Mouse (Mus musculus) left cerebral cortex, adult 9 months (tissue): ENCODE data around the gene Galt.
"Not testable (repeated sequence)": the region's sequence is repeated elsewhere in the genome, so short reads cannot be mapped to it uniquely, and the experiment has no call there.

Experiments
- DNase-seq, 2 experiments: peaks; one replicate each; pipeline ENCODE4 v3.0.0; 2022; ENCODE audit warnings: low spot score in 2 of 2

Galt gene

DNA sequence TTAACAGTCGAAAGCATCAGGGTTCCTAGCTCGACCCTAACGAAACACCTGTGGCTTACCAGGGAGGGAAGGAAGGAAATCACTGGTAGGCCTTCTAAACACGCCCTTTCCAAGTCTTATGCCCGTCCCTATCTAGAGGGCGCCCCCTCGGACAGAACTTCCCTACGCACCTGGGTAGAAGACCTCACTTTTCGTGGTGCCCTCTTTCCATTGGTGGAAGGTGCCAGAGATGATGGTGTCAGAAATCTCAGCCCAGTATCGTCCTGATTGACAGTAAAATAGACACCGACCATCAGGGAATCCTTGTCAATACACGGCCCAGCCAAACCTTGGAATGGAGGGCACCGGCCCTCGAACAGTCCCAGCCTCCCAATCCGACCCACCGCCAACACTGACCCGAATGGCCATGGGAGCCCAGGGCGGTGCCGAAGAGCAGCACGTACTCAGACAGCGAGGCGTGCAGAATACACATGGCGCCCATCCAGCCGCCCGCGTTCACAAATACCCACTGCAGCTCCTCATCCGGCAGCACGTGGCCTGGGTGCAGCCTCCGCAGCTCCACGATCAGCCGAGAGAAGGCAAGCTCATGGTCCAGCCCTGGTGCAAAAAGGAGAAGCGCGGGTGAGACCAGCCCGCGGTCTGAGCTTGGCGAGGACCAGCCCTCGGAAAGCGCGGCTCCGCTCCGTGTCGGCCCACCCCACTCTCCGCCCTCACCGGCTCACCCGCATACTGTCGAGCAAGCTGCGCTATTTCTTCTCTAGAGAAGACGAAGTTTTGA, 14.5 kb upstream of the Galt start:
- peak in 1 of 2 experiments; percentile 76 for DNase-seq

DNA sequence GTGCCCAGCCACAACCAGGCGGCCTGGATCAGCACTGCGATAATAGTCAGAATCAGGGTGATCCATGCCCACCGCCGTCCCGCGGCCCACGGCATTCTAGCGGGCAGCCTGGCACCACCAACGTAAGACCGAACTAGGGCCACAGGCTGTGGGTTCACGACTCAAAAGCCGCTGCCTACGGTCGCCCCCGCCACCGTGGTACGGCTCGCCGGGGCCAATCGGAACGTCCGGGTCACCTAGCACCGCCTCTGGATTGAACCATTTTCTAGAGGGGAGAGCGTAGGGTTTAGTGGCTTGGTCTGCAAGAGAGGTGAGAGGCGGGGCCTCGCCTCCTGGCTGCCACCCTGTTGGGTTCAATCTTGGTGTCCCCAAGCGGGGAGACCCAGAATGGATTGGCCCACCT, 13.9 kb upstream of the Galt start:
- peak; percentile 88 to 95 for DNase-seq

DNA sequence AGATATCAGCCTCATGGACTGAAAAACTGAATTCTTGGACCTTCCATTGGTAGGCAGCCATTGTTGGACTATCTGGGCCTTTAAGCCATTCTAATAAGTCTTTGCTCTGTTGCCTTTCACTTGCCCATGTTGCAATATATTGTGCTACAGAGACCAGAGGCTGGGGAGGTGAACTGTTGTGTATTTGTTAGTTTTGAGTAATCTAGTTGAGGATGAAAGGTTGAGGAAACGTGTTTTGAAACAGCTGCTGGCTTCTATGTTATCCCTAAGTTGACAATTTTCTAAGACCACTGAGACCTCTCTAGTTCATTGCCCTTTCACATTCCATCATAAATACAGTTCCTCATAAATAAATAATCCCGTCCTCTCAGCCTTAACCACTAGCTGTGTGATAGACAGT, 10.9 kb upstream of the Galt start:
- DNase-seq, result no peak

DNA sequence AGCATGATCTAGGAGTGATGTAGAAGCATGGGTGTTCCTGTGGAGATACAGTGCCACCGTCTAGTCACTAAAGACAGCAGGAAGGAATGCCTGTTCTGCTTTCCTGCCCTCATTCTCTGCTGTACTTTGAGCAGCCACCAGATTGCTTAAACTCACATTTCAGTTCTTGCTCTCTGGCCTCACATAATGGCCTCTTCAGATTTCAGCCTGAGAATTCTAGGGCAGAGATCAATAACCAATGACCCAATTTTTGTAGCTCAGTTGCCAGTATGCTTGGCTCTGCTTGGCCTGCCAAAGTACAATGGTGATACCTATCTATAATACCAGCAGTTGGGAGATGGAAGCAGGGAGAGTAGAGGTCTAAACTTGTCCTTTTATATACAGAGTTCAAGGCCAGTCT, 10.0 kb upstream of the Galt start:
- no peak for DNase-seq

DNA sequence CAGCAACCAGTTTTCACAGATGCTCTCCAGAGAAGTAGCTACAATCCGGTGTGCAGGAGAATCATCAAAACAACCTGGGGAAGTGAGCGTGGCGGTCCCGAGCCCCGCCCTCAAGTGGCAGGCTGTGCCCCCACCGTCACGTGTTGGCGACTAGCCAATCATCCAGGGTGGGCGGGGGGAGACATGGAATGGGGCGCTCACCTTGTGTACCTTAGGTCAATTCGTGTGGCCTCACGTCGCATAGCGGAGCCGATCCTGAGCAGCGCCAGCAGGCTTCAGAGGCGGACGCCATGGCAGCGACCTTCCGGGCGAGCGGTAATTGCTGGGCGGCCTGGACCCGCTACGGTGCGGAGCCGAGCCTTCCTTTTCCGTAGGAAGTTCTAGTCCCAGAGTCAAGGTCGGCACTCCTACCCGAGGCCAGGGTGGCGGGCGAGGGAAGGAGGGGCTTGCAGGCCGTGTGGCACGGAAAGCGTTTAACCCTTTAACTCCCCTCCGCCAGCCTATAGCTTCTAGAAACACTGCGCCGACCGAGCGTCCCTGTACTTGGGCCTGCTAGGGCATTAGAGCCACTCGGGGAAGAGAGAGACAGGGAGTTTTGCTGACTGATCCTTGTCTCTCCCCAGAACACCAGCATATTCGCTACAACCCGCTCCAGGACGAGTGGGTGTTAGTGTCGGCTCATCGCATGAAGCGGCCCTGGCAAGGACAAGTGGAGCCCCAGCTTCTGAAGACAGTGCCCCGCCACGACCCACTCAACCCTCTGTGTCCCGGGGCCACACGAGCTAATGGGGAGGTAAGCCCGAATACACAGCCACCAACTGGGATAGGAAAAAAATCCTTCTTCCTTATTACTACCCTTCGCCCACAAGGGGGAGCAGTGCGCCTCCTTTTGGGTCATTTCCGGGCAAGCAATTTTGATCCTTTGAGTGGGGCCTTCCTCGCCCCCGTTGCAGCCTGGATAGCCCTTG, 594 bp downstream of the Galt start, which contains the start of gene Sigmar1:
Gene Sigmar1 (minus strand): TSS at position 820 of the 968 bp plus-strand sequence.
- peak; percentile 56 to 86 for DNase-seq

DNA sequence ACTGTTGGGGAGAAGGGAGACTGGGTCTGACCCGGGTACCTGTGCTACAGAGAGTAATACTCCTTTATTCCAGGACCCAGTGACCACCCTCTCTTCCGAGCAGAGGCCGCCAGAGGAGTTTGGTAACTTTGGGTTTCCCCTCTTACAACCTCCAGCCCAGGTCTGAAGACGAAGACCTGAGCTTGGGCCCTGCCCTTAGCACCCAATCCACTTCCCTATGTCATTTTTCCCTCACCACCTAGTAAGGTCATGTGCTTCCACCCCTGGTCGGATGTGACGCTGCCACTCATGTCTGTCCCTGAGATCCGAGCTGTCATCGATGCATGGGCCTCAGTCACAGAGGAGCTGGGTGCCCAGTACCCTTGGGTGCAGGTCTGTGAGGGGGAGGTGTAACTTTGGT, 1.4 kb downstream of the Galt start:
- DNase-seq, result no peak

DNA sequence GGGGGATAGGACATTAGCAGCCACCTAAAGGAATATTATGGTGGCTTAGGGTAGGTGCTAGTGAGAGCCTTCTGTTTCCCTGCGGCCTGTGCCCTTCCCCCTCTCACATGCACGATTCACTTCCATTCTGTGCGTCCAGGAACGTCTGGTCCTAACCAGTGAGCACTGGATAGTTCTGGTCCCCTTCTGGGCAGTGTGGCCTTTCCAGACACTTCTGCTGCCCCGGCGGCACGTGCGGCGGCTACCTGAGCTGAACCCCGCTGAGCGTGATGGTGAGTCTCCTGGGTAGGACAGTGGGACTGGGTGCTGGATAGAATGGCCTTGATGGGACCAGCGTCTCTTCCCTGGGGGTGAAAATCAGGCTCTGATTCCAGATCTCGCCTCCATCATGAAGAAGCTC, 2.3 kb downstream of the Galt start:
- DNase-seq, result no peak

DNA sequence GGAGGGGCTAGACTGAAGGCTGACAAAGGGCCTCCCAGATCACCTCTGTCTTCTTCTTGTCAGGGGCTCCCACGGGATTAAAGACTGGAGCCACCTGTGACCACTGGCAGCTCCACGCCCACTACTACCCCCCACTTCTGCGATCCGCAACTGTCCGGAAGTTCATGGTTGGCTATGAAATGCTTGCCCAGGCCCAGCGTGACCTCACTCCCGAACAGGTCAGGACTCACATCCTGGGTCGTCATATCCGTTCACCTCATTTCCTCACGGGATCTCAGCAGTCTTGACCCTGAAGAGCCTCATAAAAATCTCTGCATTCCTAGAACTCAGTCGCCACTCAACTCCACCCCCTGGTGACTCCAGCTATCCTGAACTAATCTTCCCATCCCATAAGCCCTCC, 3.0 kb downstream of the Galt start:
- no peak for DNase-seq

DNA sequence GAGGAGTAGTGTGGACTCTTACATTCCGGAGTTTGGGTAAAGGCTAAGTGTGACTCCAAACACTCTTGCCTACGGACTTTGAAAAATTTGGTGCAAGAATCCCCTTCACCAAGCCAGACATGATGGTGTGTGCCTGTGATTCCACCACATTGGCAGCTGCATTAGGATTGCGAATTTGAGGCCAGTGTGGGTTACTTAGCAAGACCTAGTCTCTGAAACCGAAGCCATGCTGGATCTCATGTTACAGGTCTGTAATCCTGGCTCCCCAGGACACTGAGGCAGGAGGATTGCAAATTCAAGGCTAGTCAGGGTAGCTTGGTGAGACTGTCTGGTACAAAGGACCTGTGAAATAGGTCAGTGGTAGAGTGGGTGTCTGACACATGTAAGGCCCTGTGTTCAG, 3.7 kb downstream of the Galt start:
- no peak for DNase-seq

DNA sequence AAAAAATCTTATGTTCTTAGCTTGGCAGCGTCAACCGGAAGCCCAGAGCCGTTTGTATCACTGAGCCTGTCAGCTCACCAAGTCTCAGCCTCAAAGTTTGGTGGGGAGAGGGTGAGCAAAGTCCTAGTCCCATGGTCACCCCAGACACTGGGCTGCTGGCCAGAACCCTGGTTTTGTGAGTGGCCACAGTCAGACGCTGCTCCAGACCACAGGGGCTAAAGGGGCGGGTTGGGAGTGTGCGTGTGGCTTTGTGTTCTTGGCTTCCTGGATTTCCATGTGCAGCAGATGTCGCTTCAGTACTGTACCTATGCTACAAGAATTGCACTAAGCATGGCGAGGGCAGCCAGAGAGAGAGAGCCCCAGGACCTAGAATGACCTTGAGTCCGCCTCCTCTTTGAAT, 4.2 kb downstream of the Galt start:
- DNase-seq, result no peak

DNA sequence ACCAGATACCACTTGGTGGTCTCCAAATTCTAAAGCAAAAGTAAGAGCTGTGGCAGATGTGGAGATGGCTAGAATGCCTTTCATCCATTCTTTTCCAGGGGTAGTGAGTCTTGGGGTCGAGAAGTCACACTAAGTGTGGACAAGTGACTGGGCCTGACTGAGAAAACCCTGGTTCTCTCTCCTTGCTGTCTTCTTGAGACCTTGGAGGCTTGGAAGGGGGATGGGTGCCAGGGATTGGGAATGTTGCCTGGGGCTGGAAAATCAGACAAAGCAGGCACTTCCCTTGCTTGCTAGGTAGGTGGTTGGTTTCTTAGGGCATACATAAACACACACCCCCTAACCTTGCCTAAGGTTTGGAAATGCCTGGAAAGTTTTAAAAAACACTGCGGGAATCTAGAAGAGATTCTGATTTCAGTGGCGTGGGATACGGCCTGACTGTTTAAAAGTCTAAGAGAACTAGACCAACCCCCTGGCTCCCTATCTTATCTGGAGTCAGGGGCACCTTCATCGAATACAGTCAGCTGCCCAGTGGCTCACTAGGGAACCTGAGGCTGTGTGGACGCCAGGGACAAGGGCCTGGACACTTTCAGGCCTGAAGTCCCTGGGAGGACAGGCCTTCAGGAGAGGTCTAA, 4.7 kb downstream of the Galt start:
- no peak for DNase-seq

DNA sequence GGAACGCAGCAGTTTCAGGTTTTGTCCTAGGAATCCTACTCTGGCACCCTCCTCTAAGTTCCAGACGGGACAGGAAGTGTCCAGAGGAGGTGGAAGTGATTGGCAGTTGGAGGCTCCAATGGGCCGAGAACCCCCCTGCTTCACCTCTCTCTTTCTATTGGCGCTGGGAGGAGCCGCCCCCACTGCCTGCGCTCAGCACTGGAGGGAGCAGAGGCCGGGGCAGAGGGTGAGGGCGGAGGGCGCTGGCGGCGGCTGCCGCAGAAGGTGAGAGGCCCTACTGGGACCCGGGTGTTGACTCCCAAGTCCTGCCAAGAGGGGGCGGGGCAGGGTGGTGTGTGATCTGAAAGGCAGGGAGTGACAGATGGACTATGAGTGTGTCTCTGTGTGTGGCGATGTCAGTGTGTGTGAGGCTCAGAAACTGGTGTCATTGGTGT, 5.3 kb downstream of the Galt start:
- peak in 1 of 2 experiments; percentile 78 for DNase-seq

DNA sequence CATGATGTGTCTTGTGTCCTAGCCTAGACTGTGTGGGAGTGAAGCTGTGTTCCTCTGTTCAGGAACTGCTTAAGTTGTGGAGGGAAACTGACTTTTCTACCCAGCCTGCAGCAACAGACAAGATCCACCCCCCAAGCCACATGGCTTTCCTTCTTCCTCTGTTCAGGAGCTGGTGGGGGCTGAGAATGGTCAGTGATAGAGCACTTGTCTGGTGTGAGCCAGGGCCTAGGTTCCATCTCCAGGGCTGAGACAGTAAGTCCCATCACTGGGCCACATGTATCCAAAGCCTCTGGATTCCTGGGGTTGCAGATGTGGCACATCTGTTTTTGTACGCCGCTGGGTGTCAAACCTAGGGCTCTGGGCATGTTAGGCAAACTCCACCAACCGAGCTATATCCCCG, 5.9 kb downstream of the Galt start:
- no peak for DNase-seq

DNA sequence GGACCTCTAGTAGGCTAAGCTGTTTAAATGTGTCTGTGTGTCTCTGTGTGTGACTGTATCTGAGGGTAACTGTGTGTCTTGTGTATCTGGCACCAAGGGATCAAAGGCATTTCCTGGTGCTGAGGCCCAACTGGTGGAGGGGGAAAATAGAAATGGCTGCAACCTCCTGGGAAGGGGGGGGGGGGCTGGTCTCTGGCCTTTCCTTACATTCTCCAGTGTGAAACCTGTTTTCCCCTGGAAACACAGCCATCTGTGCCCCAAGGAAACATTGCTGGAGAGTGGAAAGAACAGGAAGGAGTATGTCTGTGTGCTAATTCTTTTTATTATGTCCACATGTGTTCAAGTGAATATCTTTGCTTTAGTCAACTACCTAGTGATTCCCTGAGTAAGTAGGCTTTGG, 6.7 kb downstream of the Galt start:
- DNase-seq, result no peak

DNA sequence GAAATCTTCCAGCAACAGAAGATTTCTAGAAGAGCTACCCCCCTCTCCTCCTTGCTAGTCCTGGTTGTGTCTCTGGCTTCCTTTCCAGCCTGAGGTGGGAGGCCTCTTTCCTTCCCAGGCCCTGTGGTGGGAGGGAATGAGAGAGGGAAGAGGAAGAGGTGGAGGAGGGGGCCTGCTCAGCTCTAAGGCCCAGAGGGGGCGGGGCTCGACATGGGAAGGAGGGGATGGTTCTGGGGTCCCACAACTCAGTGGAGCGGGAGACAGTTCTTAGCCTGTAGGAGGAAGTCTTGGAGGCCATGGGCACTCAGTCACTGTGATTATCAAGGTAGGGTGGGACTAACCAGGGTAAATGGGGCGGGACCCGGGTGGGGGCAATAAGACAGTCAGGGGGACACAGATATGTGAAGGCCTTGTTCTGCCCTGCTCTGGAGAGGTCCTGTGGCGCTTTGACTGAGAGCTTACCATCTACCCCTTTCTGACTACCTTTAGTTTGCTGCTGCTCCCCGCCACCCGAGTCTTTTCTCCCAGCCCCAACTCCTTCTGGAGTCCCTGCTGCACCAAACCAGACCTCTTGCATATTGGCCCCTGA, 7.2 kb downstream of the Galt start:
- no peak for DNase-seq

DNA sequence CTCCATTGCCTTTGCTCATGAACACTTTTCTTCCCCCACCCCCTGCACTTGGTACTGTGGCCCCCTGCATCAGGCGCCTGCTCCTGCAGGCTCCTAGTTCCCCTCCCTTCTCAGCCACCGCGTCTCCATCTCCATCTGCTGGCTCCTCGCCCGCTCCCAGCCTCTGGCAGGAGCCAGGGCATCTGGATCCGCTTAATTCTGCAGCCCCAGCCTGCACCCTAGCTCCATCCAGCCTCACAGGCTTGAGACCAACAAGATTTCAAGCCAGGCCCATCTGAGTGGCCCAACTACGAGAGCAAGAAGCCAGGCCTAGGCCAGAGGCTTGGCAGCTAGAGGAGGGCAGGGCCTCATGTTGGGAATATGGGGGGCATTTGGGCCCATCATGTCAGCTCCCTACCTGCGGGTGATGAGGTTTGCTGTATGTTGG, 7.7 kb downstream of the Galt start:
- not testable (repeated sequence) for DNase-seq

DNA sequence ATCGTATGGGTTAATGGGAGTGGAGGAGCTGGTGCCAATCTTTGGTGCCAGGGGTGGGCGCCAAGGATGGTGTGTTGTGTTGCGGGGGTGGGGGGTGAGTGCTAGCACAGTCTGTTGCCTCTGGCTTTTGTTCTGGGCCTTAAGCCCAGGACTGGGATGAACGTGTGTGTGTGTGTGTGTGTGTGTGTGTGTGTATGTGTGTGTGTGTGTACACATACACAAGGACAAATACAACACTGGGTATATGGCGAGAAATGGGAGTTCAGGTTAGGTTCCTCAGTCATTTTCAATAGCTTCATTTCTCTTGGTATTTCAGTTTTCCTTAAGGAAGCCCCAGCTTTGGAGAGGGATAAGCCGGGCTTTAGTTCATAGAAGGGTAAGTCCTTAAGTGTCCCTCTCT, 8.1 kb downstream of the Galt start:
- DNase-seq, result not testable (repeated sequence)

DNA sequence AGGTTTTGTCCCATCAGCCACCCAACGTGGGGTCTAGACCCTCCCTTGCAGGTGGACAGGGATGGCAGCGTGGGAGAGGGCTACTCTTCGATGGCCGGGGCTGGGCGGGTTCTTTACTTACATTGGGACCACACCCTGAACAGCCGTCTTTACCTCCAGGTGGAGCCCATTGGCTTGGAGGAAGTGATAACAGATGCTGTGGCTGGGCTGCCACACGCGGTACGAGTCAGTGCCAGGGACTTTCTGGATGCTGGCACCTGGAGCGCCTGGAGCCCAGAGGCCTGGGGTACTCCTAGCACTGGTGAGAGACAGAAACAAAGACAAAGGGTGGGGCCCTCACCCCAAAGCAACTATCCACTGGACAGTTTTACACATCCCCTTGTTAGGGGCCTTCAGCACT, 12.3 kb downstream of the Galt start:
- DNase-seq, result not testable (repeated sequence)

DNA sequence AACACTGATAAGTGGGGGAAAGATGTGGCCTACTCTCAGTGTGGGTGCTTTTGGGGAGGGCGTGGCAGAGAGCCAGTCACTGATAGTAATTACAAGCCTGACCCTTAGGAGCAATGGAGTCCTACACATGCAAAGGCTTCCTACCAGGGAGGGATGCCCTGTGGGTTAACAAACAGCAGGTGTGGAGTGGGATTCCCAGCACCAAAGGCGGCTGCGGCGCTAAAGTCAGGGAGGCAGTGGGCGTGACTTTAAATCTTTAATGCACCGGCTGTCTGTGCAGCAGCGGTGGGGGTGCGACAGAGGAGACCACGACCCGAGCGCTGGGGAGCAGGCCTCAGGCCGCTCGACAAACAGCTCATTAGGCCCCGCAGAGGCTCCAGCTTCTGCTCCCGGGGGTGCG, 17.9 kb downstream of the Galt start:
- not testable (repeated sequence) for DNase-seq

DNA sequence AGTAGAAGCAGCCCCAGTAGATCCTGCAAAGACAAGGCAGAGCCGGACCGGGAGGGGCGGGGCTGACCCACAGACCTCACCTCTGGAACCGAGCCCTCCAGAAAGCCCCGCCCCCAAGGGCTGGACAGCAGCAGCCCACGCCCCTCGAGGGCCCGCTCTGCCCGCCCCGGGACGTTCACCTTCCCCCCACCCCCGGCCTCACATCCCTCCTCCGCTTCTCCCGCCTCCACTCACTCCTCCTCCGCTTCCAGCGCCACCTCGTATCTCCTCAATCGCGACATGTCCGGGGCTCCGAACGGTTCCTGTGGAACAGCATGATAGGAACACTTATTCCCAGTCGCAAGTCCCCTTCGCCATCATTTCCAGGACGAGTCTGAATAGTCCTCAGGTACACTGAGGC, 18.5 kb downstream of the Galt start:
- not testable (repeated sequence) for DNase-seq

DNA sequence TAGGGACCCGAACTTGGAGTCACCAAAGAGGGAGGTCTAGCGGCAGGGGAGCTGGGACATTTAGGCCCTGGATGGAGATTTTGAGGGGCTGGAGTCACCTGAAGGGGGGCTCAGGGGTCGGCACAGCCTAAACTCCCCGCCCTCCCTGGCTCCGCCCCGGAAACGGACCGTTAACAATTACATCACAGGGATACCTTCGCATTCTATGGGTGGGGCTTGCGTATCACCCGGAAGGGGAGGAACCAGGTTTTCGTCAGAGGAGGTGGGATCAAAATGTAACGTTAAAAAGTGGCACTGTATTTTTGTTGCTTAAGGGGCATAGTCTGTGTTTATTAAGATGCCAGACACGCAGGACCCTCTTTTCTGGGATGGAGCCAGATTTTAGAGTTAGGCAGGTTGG, 19.0 kb downstream of the Galt start, which contains the start of gene Ccl27a:
Gene Ccl27a (minus strand): TSS at position 246 of the 400 bp plus-strand sequence.
- peak; percentile 60 to 85 for DNase-seq

DNA sequence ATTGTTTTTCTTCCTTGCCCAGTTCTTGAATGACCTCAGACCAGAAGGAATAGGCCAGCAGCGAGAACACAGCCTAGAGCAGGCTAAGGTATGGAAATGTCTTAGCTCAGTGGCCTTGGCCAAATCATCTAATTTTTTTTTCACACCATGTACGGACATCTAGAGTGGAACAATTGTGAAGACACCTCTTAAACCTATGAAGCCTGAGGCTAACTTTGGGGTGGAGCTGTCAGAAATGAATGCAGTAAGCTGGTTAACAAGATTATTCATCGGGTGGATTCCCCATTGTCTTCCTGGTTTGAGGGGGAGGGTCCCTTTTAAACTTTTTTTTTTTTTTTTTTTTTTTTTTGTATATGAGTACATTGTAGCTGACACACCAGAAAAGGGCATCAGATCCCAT, 19.5 kb downstream of the Galt start:
- not testable (repeated sequence) for DNase-seq
